21 mouse cellular contexts compared by ENCODE assay signal in the genomic region with DNA sequence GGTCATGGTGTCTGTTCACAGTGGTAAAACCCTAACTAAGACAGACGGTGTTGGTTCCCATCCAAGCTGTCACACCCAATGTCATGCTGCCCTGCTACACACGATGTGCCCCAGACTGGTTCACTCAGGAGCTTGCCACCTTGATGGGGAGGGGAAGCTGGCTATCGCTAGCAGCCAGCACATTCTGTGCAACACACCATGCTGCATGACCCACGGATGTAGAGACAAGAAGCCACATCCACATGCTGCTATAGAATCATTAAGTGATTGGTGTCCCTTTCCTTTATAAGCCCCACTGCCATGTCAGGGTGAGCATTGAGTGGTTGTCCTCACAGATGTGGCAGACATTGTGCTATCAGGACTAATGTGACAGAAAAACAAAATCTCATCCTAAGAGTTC. TPM values are rescaled to one million over a fixed set of nuclear protein-coding genes. Genes with fewer than 3 reads are reported as not detected.
DNase-seq lines count a peak whose midpoint lies in the region; ATAC-seq and TF ChIP-seq lines count a peak whose summit lies in the region.
"Had no signal": no experiment of that assay in that cellular context is flagged by ENCODE, and none has a peak within 500 bp of the region (broad histone marks: within the 10 kb centered on the region; RNA-seq: fewer than 3 reads in every experiment).

No protein-coding gene starts in this region.

- H3K27me3 ChIP-seq in heart, embryonic 11.5 days (ENCODE audit: control insufficient read depth, insufficient read depth, low read length), result no peaks in the 10 kb centered on the region
- peaks cover 10% of the 10 kb centered on the region for H3K27me3 ChIP-seq in megakaryocyte, embryonic 14.5 days (replicated peaks)
- H3K27me3 ChIP-seq in midbrain, embryonic 11.5 days (ENCODE audit: control insufficient read depth, insufficient read depth, low read length), result no peaks in the 10 kb centered on the region
- no peaks in the 10 kb centered on the region for H3K27me3 ChIP-seq in midbrain, postnatal 0 days (ENCODE audit: insufficient read depth, low read length)
- H3K27me3 ChIP-seq: CH12.LX had no signal

- H3K9ac ChIP-seq in heart, embryonic 11.5 days (ENCODE audit: low read depth, low read length), result no peak overlapping the region
- H3K9ac ChIP-seq in midbrain, embryonic 11.5 days (ENCODE audit: low read length), result no peak overlapping the region
- H3K9ac ChIP-seq in midbrain, postnatal 0 days (replicated peaks; ENCODE audit: low read length, poor library complexity, severe bottlenecking), result no peak overlapping the region

- no peaks in the 10 kb centered on the region for H3K9me3 ChIP-seq in heart, embryonic 11.5 days (replicated peaks; ENCODE audit: control insufficient read depth, low read length)
- no peaks in the 10 kb centered on the region for H3K9me3 ChIP-seq in megakaryocyte, embryonic 14.5 days
- H3K9me3 ChIP-seq in midbrain, embryonic 11.5 days (ENCODE audit: control insufficient read depth, low read length), result no peaks in the 10 kb centered on the region
- no peaks in the 10 kb centered on the region for H3K9me3 ChIP-seq in midbrain, postnatal 0 days (ENCODE audit: low read length)
- H3K9me3 ChIP-seq: G1E had no signal

- no peak for ATAC-seq in heart, embryonic 11.5 days (replicated peaks; ENCODE audit: insufficient number of reproducible peaks, low FRiP score, low TSS enrichment)
- ATAC-seq in megakaryocyte, adult 5-6 weeks (ENCODE audit: poor library complexity, severe bottlenecking), result no peak
- ATAC-seq in midbrain, embryonic 11.5 days (ENCODE audit: low FRiP score), result no peak
- ATAC-seq in midbrain, postnatal 0 days (ENCODE audit: low FRiP score), result no peak
- ATAC-seq: activated CD4-positive, CD25-positive, alpha-beta regulatory T cell, adult 4 months; CD4-positive, CD25-positive, alpha-beta regulatory T cell, adult 4 months; Patski had no signal

- DNase-seq in heart, adult 11 months, result peak; percentile 84
- peak; percentile 67 for DNase-seq in midbrain, embryonic 11.5 days (ENCODE audit: low spot score, missing footprints)
- no peak for DNase-seq in midbrain, postnatal 0 days (ENCODE audit: low spot score)
- DNase-seq: adrenal gland, adult 2 months; adrenal gland, adult 8-10 months; adrenal gland, postnatal 10 days; adrenal gland, postnatal 14 days; adrenal gland, postnatal 25 days; adrenal gland, postnatal 36 days; B cell, adult 2 months; cerebellum, adult 11 months; cerebellum, adult 11-12 months; cerebellum, adult 18-20 months had no signal

- H3K4me1 ChIP-seq in heart, embryonic 11.5 days (ENCODE audit: control insufficient read depth, insufficient read depth, low read length), result no peaks in the 10 kb centered on the region
- H3K4me1 ChIP-seq in megakaryocyte, embryonic 14.5 days, result no peaks in the 10 kb centered on the region
- peaks cover 2% of the 10 kb centered on the region; the same call in 1 of the 2 replicates for H3K4me1 ChIP-seq in midbrain, embryonic 11.5 days (ENCODE audit: control insufficient read depth, insufficient read depth, low read length)
- H3K4me1 ChIP-seq in midbrain, postnatal 0 days (ENCODE audit: insufficient read depth, low read length), result no peaks in the 10 kb centered on the region

- H3K36me3 ChIP-seq in heart, embryonic 11.5 days (ENCODE audit: control insufficient read depth, insufficient read depth, low read length), result no peaks in the 10 kb centered on the region
- H3K36me3 ChIP-seq in megakaryocyte, embryonic 14.5 days (replicated peaks; ENCODE audit: low read length), result no peaks in the 10 kb centered on the region
- no peaks in the 10 kb centered on the region for H3K36me3 ChIP-seq in midbrain, embryonic 11.5 days (ENCODE audit: control insufficient read depth, insufficient read depth, low read length)
- H3K36me3 ChIP-seq in midbrain, postnatal 0 days (ENCODE audit: insufficient read depth, low read length), result no peaks in the 10 kb centered on the region
- H3K36me3 ChIP-seq: G1E had no signal

- WGBS in heart, embryonic 11.5 days (ENCODE audit: insufficient replicate concordance), result 84% methylated on average over 4 of the region's 4 CpGs
- 93% methylated on average over 4 of the region's 4 CpGs for WGBS in midbrain, embryonic 11.5 days
- 93% methylated on average over 4 of the region's 4 CpGs for WGBS in midbrain, postnatal 0 days

- H3K4me3 ChIP-seq in heart, embryonic 11.5 days (ENCODE audit: low read depth, low read length), result no peak overlapping the region
- peak overlapping the region; percentile 29 for H3K4me3 ChIP-seq in megakaryocyte, embryonic 14.5 days (replicated peaks)
- H3K4me3 ChIP-seq in midbrain, embryonic 11.5 days (ENCODE audit: low read depth, low read length), result no peak overlapping the region
- H3K4me3 ChIP-seq in midbrain, postnatal 0 days (ENCODE audit: low read depth, low read length), result no peak overlapping the region

- no peak overlapping the region for H3K27ac ChIP-seq in heart, embryonic 11.5 days (ENCODE audit: low read depth, low read length)
- no peak overlapping the region for H3K27ac ChIP-seq in midbrain, embryonic 11.5 days (ENCODE audit: low read depth, low read length)
- H3K27ac ChIP-seq in midbrain, postnatal 0 days (ENCODE audit: low read depth, low read length), result no peak overlapping the region

- H3K4me2 ChIP-seq in heart, embryonic 11.5 days, result no peak overlapping the region
- H3K4me2 ChIP-seq in midbrain, embryonic 11.5 days, result no peak overlapping the region
- no peak overlapping the region for H3K4me2 ChIP-seq in midbrain, postnatal 0 days (ENCODE audit: low read depth, low read length, poor library complexity, severe bottlenecking)

- TF ChIP-seq CTCF in midbrain, postnatal 0 days (IDR thresholded peaks at IDR 0.05), result no peak

RNA-seq across cellular contexts. Expression of a gene that starts 55.2 kb away (rescaled TPM):
- 15.0 and 19.0 TPM in 2 replicates for polyA plus RNA-seq in heart, embryonic 11.5 days (2014; fragmentation: Nextera tagmentation; extraction: Ambion mirVana)
- 1.3 TPM in 1 of 2 replicates, not detected in the other for polyA plus RNA-seq in megakaryocyte, embryonic 14.5 days (2012; ENCODE audit: insufficient read depth, low replicate concordance)
- total RNA-seq in megakaryocyte, adult 5-6 weeks (2015), result 8.2 and 10.4 TPM in 2 replicates
- 10.8 and 11.3 TPM in 2 replicates for total RNA-seq in megakaryocyte, adult 5-6 weeks (2017)
- 25.8 and 27.5 TPM in 2 replicates for polyA plus RNA-seq in midbrain, embryonic 11.5 days (2014; fragmentation: Nextera tagmentation; extraction: Ambion mirVana)
- total RNA-seq in midbrain, postnatal 0 days (2014; rRNA removed), result 26.5 and 33.7 TPM in 2 replicates
- 17.6 and 17.7 TPM in 2 replicates for polyA plus RNA-seq in midbrain, postnatal 0 days (2015; fragmentation: Nextera tagmentation; extraction: Ambion mirVana)
